Mouse (Mus musculus) erythroblast, embryonic 14.5 days (primary cell): ENCODE data around the gene Mtmr2.

Source experiments
- GATA1 ChIP-seq: IDR thresholded peaks from 2 replicates; pipeline ENCODE4 v1.6.1; 2012; ENCODE audit warnings: low read length, inconsistent platforms, mixed read lengths
- TAL1 ChIP-seq: IDR thresholded peaks from 3 replicates; pipeline ENCODE4 v1.6.1; 2012; ENCODE audit warnings: low read length, inconsistent platforms, mixed read lengths

- no peak for TF ChIP-seq TAL1
- no peak for TF ChIP-seq GATA1
These were observed 48.5 kb upstream of the Mtmr2 start for GRCm38 (mm10) chr9:13699781-13700116.
